Mouse (Mus musculus) forebrain, embryonic 10.5 days (tissue): ENCODE results near the gene Tnni2. TPM values are rescaled to one million over a fixed set of nuclear protein-coding genes. Genes with fewer than 3 reads are reported as not detected.
A peak's percentile ranks its signal among the peaks of the same experiment; 100 is the strongest.

ENCODE experiments used
- DNase-seq: peaks from one replicate; pipeline ENCODE4 v3.0.0-alpha.2; 2017; ENCODE audit warnings: low spot score; ENCODE audit errors: extremely low spot score
- H3K27ac ChIP-seq: fragments of 300-500 bp; sonication (generic); 2 replicates; pipeline ENCODE4 v1.5.1; 2016; ENCODE audit warnings: mild to moderate bottlenecking
- H3K27me3 ChIP-seq: fragments of 300-500 bp; sonication (generic); 2 replicates; pipeline ENCODE4 v1.6.1; 2016; ENCODE audit warnings: mild to moderate bottlenecking; ENCODE audit not compliant: poor library complexity, severe bottlenecking
- H3K36me3 ChIP-seq: fragments of 300-500 bp; sonication (generic); replicated peaks from 2 replicates; pipeline ENCODE4 v1.6.1; 2016; ENCODE audit warnings: mild to moderate bottlenecking, moderate library complexity
- H3K4me1 ChIP-seq: fragments of 300-500 bp; sonication (generic); 2 replicates; pipeline ENCODE4 v1.6.1; 2016
- H3K4me3 ChIP-seq: fragments of 300-500 bp; sonication (generic); 2 replicates; pipeline ENCODE4 v1.5.1; 2016; ENCODE audit warnings: mild to moderate bottlenecking, moderate library complexity
- H3K9me3 ChIP-seq: fragments of 300-500 bp; sonication (generic); 2 replicates; pipeline ENCODE4 v1.6.1; 2016; ENCODE audit warnings: mild to moderate bottlenecking, moderate library complexity
- WGBS: fragments of 180-500 bp; shearing (Covaris S2); methylation state at CpG from one replicate; pipeline ENCODE4 v1.1.7; 2016; 5-methylcytosine and 5-hydroxymethylcytosine counted together
- polyA plus RNA-seq: library from polyadenylated mRNA; unstranded; fragments of >200 nt; fragmentation: Nextera tagmentation; extraction: Ambion mirVana; gene quantifications from 2 replicates; pipeline ENCODE4 v1.2.1, GENCODE M21; 2016

Gene Tnni2
- polyA plus RNA-seq, 1 experiment from 2014 or later, result 1.4 TPM

DNA sequence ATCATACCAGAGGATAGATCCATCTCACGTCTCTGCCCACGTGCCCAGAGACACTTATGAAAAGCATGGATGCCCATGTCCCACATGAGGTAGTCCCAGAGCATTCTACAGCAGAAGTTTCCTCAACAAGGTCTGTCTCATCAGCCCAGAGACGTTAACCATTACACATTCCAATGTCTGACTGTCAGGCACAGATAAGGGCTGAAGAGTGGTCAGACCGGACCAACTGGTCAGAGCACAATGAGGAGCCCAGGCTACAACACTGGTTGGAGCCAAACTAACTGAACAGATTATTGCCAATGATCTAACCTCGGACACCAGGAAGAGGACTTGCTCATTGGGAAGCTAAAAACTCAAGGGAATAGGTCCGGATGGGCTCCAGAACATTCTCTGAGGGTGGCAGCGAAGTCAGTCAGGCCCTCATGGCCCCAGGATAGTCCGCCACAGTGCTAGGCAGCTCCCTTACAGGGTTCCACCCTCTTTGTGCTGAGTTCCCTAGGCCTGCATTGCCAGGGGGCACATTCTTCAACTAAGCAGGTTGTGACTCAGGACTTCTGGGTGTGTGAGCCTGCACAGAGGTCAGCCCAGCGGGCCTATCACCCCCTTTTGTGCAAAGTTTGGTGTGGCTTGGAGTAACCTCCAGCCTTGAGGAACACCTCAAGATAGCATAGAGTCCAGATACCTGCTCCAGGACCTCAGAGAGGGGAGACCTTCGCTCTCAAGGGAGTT, 7.3 kb upstream of the Tnni2 start, which contains the start of gene Syt8:
Gene Syt8 (plus strand): TSS at position 714 of the 729 bp plus-strand sequence.
- H3K4me3 ChIP-seq, result no peak within 1 kb of the TSS
- H3K9me3 ChIP-seq, result no peaks in the 10 kb centered on the region
- 0 out of 2 replicates have a peak, but pooled peaks cover 6% of the 10 kb centered on the region for H3K4me1 ChIP-seq
- no peak for DNase-seq
- peak within 1 kb of the TSS; percentile 32; the same call in 1 of the 2 replicates for H3K27ac ChIP-seq
- H3K36me3 ChIP-seq, result no peaks in the 10 kb centered on the region
- WGBS, result 86% methylated on average over 10 of the region's 10 CpGs
- H3K27me3 ChIP-seq, result peaks cover 15% of the 10 kb centered on the region

- peak; percentile 53 for DNase-seq
- H3K36me3 ChIP-seq, result no peaks in the 10 kb centered on the region
- no peak overlapping the region for H3K27ac ChIP-seq
- WGBS, result 29% methylated on average over 4 of the region's 4 CpGs
- no peaks in the 10 kb centered on the region for H3K9me3 ChIP-seq
- H3K4me1 ChIP-seq, result peaks cover 8% of the 10 kb centered on the region; the same call in 1 of the 2 replicates
- peaks cover 12% of the 10 kb centered on the region for H3K27me3 ChIP-seq
- no peak overlapping the region for H3K4me3 ChIP-seq
Measured at GRCm38 (mm10) chr7:142435524-142435923, 6.1 kb upstream of the Tnni2 start.

- WGBS, result 77% methylated on average over 5 of the region's 5 CpGs
- Histone ChIP-seq H3K9me3 (no peaks in the 10 kb centered on the region), H3K4me3 (no peak overlapping the region), H3K36me3 (no peaks in the 10 kb centered on the region), H3K27ac (no peak overlapping the region), H3K4me1 (peaks cover 24% of the 10 kb centered on the region), H3K27me3 (peaks cover 12% of the 10 kb centered on the region)
- DNase-seq, result no peak
Measured at GRCm38 (mm10) chr7:142437324-142437723, 4.3 kb upstream of the Tnni2 start.

DNA sequence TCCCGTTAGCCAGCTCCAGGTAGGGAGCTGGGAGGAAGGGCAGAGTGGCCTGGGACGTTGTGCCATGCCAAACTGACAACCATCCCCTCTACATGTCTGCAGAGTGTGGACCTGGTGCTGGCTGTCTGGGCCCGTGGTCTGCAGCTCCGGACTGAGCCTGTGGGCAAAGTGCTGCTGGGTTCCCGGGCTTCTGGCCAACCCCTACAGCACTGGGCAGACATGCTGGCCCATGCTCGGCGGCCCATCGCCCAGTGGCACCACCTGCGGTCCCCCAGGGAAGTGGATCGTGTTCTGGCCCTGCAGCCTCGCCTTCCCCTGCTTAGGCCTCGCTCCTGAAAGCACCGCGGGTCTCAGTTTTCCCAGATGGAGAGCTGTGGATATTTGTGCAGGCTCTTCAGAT, 1.6 kb upstream of the Tnni2 start:
- no peak overlapping the region for H3K4me3 ChIP-seq
- H3K36me3 ChIP-seq, result no peaks in the 10 kb centered on the region
- peaks cover 12% of the 10 kb centered on the region for H3K27me3 ChIP-seq
- WGBS, result 87% methylated on average over 14 of the region's 14 CpGs
- peaks cover 22% of the 10 kb centered on the region for H3K4me1 ChIP-seq
- H3K27ac ChIP-seq, result peak overlapping the region; percentile 83; the same call in 1 of the 2 replicates
- no peak for DNase-seq
- no peaks in the 10 kb centered on the region for H3K9me3 ChIP-seq

DNA sequence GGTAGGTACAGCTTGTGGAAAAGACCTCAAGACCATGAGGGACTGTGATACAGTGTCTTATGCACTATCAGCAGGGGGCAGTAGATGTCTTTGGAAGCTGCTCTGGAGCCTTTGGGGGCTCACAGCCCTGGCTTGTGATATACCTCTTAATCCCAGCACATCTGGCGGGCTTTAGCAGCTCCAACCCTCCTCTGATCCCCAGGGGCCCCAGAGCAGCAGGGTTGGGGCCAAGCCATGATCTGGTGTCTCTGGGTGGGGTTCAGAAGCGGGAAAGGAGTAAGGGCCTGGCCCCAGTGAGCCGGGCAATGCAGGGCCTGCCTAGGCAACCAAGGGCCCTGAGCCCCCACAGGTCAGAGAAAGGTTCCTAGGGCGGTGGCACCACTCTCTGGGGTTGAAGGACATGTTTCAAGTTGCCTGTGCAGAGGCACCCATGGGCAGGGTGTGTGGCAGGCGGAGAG, 922 bp upstream of the Tnni2 start:
- DNase-seq, result peak; percentile 26
- WGBS, result 54% methylated on average over 5 of the region's 5 CpGs

DNA sequence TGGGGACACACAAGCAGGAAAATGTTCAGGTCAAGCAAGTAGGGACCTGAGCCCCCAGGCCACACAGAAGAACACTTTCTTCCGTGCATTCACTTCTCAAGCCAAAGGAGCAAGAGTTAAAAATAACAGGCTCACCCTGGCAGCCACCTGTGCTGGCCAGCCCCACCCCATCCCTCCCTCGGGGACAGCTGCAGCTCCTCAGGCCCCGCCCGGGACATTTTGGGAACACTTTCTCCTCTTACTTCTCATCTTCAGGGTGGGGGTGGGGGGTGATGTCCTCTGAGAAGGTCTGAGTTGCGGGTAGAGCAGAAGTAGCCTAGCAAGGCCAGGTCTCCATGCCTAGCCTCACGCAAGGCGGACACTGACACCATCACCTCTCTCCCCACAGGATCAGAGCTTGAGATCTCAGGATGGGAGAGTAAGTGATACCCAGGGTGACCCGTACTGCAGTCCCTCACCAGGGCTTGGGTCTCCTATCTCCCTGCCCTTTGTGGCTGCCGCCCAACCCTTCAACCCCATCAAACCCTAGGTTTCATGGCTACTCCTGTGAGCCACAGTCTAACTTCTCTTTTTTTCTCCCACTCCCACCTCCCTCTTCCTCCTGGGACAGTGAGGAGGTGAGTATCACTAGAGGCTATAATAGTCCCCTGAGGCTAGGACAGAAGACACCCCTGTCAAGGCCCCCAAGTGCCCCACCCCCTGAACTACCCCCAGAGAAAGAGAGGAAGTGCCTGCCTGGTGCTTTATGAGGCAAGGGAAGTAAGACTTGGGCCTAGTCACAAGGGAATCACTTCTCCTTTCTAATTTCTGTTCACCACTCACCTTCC, 686 bp downstream of the Tnni2 start:
- H3K4me1 ChIP-seq, result peaks cover 22% of the 10 kb centered on the region
- H3K4me3 ChIP-seq, result no peak overlapping the region
- peak overlapping the region; percentile 32 for H3K27ac ChIP-seq
- DNase-seq, result no peak
- WGBS, result 83% methylated on average over 9 of the region's 9 CpGs
- no peaks in the 10 kb centered on the region for H3K36me3 ChIP-seq
- H3K9me3 ChIP-seq, result no peaks in the 10 kb centered on the region
- peaks cover 7% of the 10 kb centered on the region for H3K27me3 ChIP-seq

More for the DNA sequence above, 922 bp upstream of the Tnni2 start:
- no peaks in the 10 kb centered on the region for H3K36me3 ChIP-seq
- H3K4me1 ChIP-seq, result peaks cover 22% of the 10 kb centered on the region
- peak overlapping the region; percentile 83 for H3K27ac ChIP-seq
- H3K4me3 ChIP-seq, result no peak overlapping the region
- no peaks in the 10 kb centered on the region for H3K9me3 ChIP-seq
- H3K27me3 ChIP-seq, result peaks cover 12% of the 10 kb centered on the region

DNA sequence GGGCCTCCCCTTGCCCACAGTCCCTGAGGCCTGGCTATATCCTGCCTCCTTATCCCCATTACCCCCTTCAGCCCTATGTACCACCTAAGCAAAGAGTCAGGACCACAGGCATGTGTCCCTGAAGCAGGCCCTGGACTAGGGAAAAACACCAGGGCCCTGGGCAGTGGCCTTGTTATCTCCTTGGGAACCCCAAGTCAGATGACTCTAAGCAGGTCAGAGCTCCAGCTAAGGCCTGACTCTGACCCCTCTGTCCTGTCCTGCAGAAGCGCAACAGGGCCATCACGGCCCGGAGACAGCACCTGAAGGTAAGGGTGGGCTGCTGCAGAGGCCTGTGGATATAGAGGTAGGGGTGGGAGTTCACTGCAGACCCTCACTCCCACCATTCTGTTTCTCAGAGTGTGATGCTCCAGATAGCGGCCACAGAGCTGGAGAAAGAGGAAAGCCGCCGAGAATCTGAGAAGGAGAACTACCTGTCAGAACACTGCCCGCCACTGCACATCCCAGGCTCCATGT, 1.4 kb downstream of the Tnni2 start:
- no peak for DNase-seq
- H3K27me3 ChIP-seq, result peaks cover 7% of the 10 kb centered on the region
- WGBS, result 90% methylated on average over 7 of the region's 7 CpGs

DNA sequence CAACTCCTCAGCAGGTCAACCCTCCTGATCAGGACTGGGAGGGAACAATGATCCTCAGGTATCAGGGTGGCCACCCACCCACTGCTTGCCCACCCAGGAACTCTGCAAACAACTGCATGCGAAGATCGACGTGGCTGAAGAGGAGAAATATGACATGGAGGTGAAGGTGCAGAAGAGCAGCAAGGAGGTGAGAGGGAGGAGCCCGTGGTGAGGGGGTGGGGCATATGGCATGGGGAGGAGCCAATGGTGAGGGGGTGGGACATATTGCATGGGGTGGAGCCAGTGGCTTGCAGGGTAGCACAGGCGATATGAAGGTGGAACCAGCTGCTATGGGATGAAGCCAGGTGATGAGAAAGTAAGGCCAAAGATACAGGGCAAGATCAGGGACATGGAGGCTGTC, 1.9 kb downstream of the Tnni2 start:
- no peak overlapping the region for H3K4me3 ChIP-seq
- DNase-seq, result no peak
- H3K36me3 ChIP-seq, result no peaks in the 10 kb centered on the region
- peaks cover 7% of the 10 kb centered on the region for H3K27me3 ChIP-seq
- 94% methylated on average over 5 of the region's 5 CpGs for WGBS
- H3K27ac ChIP-seq, result 0 out of 2 replicates have a peak overlapping the region, but pooled peaks have one; percentile 12
- peaks cover 22% of the 10 kb centered on the region for H3K4me1 ChIP-seq
- H3K9me3 ChIP-seq, result no peaks in the 10 kb centered on the region

More for the DNA sequence above, 1.4 kb downstream of the Tnni2 start:
- Histone ChIP-seq H3K4me1 (peaks cover 22% of the 10 kb centered on the region), H3K4me3 (no peak overlapping the region), H3K27ac (peak overlapping the region; percentile 12; the same call in 1 of the 2 replicates), H3K9me3 (no peaks in the 10 kb centered on the region), H3K36me3 (no peaks in the 10 kb centered on the region)

- H3K27ac ChIP-seq, result no peak overlapping the region; the same call in 1 of the 2 replicates
- H3K9me3 ChIP-seq, result no peaks in the 10 kb centered on the region
- H3K4me1 ChIP-seq, result peaks cover 22% of the 10 kb centered on the region
- WGBS, result 96% methylated on average over 6 of the region's 6 CpGs
- no peak overlapping the region for H3K4me3 ChIP-seq
- peaks cover 3% of the 10 kb centered on the region for H3K27me3 ChIP-seq
- H3K36me3 ChIP-seq, result no peaks in the 10 kb centered on the region
- DNase-seq, result no peak
Measured at GRCm38 (mm10) chr7:142444171-142444570, 2.6 kb downstream of the Tnni2 start.

DNA sequence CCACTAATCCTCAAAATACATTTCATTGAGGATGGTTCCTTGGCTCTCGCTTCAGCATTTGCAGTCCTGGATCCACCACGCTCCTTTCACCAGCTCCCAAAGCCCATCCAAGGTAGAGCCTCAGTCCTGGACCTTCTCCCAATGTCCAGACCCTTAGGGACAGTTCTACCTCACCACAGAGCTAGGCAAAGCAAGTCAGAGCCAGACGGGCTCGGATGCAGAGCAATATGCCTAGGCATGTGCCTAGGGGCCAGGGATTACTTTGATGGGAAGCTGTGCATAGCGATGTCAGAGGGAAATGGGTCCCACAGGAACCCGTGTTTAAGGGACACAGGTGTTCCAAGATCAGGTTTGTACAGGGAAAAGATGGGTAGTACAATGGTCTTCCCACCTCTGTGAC, 3.7 kb downstream of the Tnni2 start:
- Histone ChIP-seq H3K9me3 (no peaks in the 10 kb centered on the region), H3K27me3 (no peaks in the 10 kb centered on the region), H3K4me1 (peaks cover 21% of the 10 kb centered on the region), H3K27ac (no peak overlapping the region), H3K36me3 (no peaks in the 10 kb centered on the region), H3K4me3 (no peak overlapping the region)
- no peak for DNase-seq
- WGBS, result 88% methylated on average over 6 of the region's 6 CpGs

DNA sequence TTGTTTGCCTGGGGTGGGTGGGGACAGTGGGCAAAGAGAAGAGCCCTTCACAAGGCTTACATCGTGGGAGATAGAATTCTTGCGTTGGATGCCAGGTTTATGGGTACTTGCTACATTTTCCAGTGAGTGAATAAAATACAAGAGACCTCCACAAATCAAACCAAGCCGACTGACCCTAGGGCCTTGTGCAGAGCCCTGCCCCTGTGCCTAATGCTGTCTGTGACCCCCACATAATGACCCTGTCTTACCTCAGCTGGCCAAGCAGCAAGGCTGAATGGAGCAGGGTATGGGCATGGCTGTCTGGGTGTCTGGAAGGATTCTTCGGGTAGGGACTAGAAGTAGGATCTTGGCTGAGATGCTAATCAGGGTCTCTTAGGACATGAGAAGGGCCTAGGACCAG, 4.7 kb downstream of the Tnni2 start:
- 89% methylated on average over 4 of the region's 4 CpGs for WGBS
- H3K27me3 ChIP-seq, result no peaks in the 10 kb centered on the region

DNA sequence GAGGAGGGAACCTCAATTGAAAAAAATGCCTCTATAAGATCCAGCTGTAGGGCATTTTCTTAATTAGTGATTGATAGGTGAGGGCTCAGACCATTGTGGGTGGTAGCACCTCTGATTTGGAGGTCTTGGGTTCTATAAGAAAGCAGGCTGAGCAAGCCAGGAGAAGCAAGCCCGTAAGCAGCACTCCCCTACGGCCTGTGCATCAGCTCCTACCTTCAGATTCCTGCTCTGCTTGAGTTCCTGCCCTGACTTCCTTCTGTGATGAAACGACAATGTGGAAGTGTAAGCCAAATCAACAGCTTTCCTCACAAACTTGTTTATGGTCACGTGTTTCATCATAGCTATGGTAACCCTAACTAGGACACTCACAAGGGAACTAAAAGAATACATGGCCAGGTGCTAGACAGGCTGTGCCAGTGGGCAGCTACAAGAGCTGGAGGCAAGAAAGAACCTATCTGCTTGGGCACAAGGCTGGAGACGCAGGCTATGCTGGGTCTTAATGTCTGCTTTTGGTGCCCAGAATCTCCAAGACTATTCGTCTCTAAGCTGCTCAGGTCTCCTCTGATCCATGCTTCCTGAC, 7.5 kb downstream of the Tnni2 start:
- H3K9me3 ChIP-seq, result no peaks in the 10 kb centered on the region
- H3K36me3 ChIP-seq, result no peaks in the 10 kb centered on the region
- H3K27ac ChIP-seq, result no peak overlapping the region
- 85% methylated on average over 6 of the region's 6 CpGs for WGBS
- H3K4me3 ChIP-seq, result no peak overlapping the region
- H3K27me3 ChIP-seq, result no peaks in the 10 kb centered on the region
- DNase-seq, result no peak
- peaks cover 6% of the 10 kb centered on the region for H3K4me1 ChIP-seq

More for the DNA sequence above, 4.7 kb downstream of the Tnni2 start:
- Histone ChIP-seq H3K9me3 (no peaks in the 10 kb centered on the region), H3K27ac (no peak overlapping the region), H3K4me3 (no peak overlapping the region), H3K4me1 (peaks cover 12% of the 10 kb centered on the region), H3K36me3 (no peaks in the 10 kb centered on the region)
- no peak for DNase-seq
